ENCODE assay signal across 7 mouse cellular contexts in genomic region chr13:104177796-104178649, GRCm38 (mm10). TPM values are rescaled to one million over a fixed set of nuclear protein-coding genes. Genes with fewer than 3 reads are reported as not detected.
DNase-seq lines count a peak whose midpoint lies in the region; ATAC-seq lines count a peak whose summit lies in the region.

Gene Trappc13, minus strand, starts transcription at chr13:104178469.

- peak within 1 kb of the TSS; percentile 62 for H3K4me2 ChIP-seq in kidney, embryonic 14.5 days (replicated peaks; ENCODE audit: low read depth, low read length)
- peak within 1 kb of the TSS; percentile 57 for H3K4me2 ChIP-seq in limb, embryonic 15.5 days
- peak within 1 kb of the TSS; percentile 80 for H3K4me2 ChIP-seq in neural tube, embryonic 15.5 days

- H3K4me1 ChIP-seq in kidney, embryonic 14.5 days (ENCODE audit: control insufficient read depth, insufficient read depth, low read length): peaks cover 5% of the 10 kb centered on the region; the same call in 1 of the 2 replicates
- peaks cover 11% of the 10 kb centered on the region; the same call in 1 of the 2 replicates for H3K4me1 ChIP-seq in limb, embryonic 15.5 days
- peaks cover 24% of the 10 kb centered on the region for H3K4me1 ChIP-seq in neural tube, embryonic 15.5 days

- peak within 1 kb of the TSS; percentile 94 for H3K4me3 ChIP-seq in kidney, embryonic 14.5 days (ENCODE audit: low read length)
- H3K4me3 ChIP-seq in limb, embryonic 15.5 days: peak within 1 kb of the TSS; percentile 95
- H3K4me3 ChIP-seq in neural tube, embryonic 15.5 days (replicated peaks): peak within 1 kb of the TSS; percentile 80

- no peaks in the 10 kb centered on the region for H3K27me3 ChIP-seq in kidney, embryonic 14.5 days (ENCODE audit: control insufficient read depth, insufficient read depth, low read length)
- no peaks in the 10 kb centered on the region for H3K27me3 ChIP-seq in limb, embryonic 15.5 days
- no peaks in the 10 kb centered on the region for H3K27me3 ChIP-seq in neural tube, embryonic 15.5 days (replicated peaks)

- DNase-seq in MEL-GATA-1-ER (ENCODE audit: extremely low read depth, low read depth): peak; percentile 48
- peak; percentile 95 for DNase-seq in embryo, embryonic 10.5 days (ENCODE audit: low spot score)
- no peak for DNase-seq in gonadal fat pad, adult 2 months (ENCODE audit: low read depth)

- peaks cover 14% of the 10 kb centered on the region; the same call in 1 of the 2 replicates for H3K36me3 ChIP-seq in kidney, embryonic 14.5 days (ENCODE audit: control insufficient read depth, insufficient read depth, low read length)
- peaks cover 9% of the 10 kb centered on the region for H3K36me3 ChIP-seq in limb, embryonic 15.5 days
- peaks cover 7% of the 10 kb centered on the region; the same call in 1 of the 2 replicates for H3K36me3 ChIP-seq in neural tube, embryonic 15.5 days

- under 1% methylated on average over 32 of the region's 32 CpGs for WGBS in kidney, embryonic 14.5 days
- WGBS in limb, embryonic 15.5 days: under 1% methylated on average over 32 of the region's 32 CpGs
- WGBS in neural tube, embryonic 15.5 days: under 1% methylated on average over 32 of the region's 32 CpGs

- H3K9ac ChIP-seq in kidney, embryonic 14.5 days (ENCODE audit: low read depth, low read length): peak within 1 kb of the TSS; percentile 83
- H3K9ac ChIP-seq in limb, embryonic 15.5 days: peak within 1 kb of the TSS; percentile 87
- H3K9ac ChIP-seq in neural tube, embryonic 15.5 days (replicated peaks): peak within 1 kb of the TSS; percentile 90

- no peaks in the 10 kb centered on the region for H3K9me3 ChIP-seq in kidney, embryonic 14.5 days (ENCODE audit: control insufficient read depth, low read length)
- H3K9me3 ChIP-seq in limb, embryonic 15.5 days: no peaks in the 10 kb centered on the region
- H3K9me3 ChIP-seq in neural tube, embryonic 15.5 days (replicated peaks): no peaks in the 10 kb centered on the region

- peak; percentile 74 for ATAC-seq in CD4-positive, CD25-positive, alpha-beta regulatory T cell, adult 4 months
- ATAC-seq in kidney, embryonic 14.5 days (ENCODE audit: low FRiP score, low TSS enrichment): peak; percentile 89
- ATAC-seq in limb, embryonic 15.5 days (ENCODE audit: insufficient number of reproducible peaks, low FRiP score, low TSS enrichment, low read depth): peak; percentile 89
- ATAC-seq in neural tube, embryonic 15.5 days (ENCODE audit: low FRiP score): peak; percentile 93

- peak within 1 kb of the TSS; percentile 69 for H3K27ac ChIP-seq in kidney, embryonic 14.5 days (ENCODE audit: low read depth, low read length)
- peak within 1 kb of the TSS; percentile 88 for H3K27ac ChIP-seq in limb, embryonic 15.5 days
- peak within 1 kb of the TSS; percentile 85 for H3K27ac ChIP-seq in neural tube, embryonic 15.5 days (replicated peaks)

RNA-seq across cellular contexts. Expression of gene Trappc13, which starts in this region (rescaled TPM):
- 10 to 100 TPM; 42.1 to 48.5 TPM for polyA plus RNA-seq in CD4-positive, CD25-positive, alpha-beta regulatory T cell, adult 4 months (2017; shearing (Covaris generic))
- polyA plus RNA-seq in gonadal fat pad, adult 2 months (2012; rRNA removed): 11.0 TPM in 2 replicates
- 65.4 and 65.5 TPM in 2 replicates for polyA plus RNA-seq in kidney, embryonic 14.5 days (2014; fragmentation: Nextera tagmentation; extraction: Ambion mirVana)
- 51.7 and 54.2 TPM in 2 replicates for polyA plus RNA-seq in limb, embryonic 15.5 days (2015; fragmentation: Nextera tagmentation; extraction: Ambion mirVana)
- 61.6 and 61.7 TPM in 2 replicates for polyA plus RNA-seq in neural tube, embryonic 15.5 days (2015; fragmentation: Nextera tagmentation; extraction: Ambion mirVana)
